Mouse (Mus musculus) stomach, embryonic 15.5 days (tissue): ENCODE results near the gene Rdm1. TPM values are rescaled to one million over a fixed set of nuclear protein-coding genes. Genes with fewer than 3 reads are reported as not detected.

Source experiments
- ATAC-seq: fragments of 200-750 bp; cut with Nextera tagmentation; 2 replicates; pipeline ENCODE4 v1.8.0; 2017; ENCODE audit warnings: low read depth, moderate number of reproducible peaks, moderate TSS enrichment; ENCODE audit not compliant: insufficient read depth, low FRiP score
- H3K27ac ChIP-seq: fragments of 300-500 bp; sonication (generic); 2 replicates; pipeline ENCODE4 v1.5.1; 2015; ENCODE audit warnings: mild to moderate bottlenecking, inconsistent platforms
- H3K27me3 ChIP-seq: fragments of 300-500 bp; sonication (generic); replicated peaks from 2 replicates; pipeline ENCODE4 v1.6.1; 2015; ENCODE audit warnings: inconsistent platforms
- H3K36me3 ChIP-seq: fragments of 300-500 bp; sonication (generic); 2 replicates; pipeline ENCODE4 v1.6.1; 2015; ENCODE audit warnings: inconsistent platforms
- H3K4me1 ChIP-seq: fragments of 300-500 bp; sonication (generic); 2 replicates; pipeline ENCODE4 v1.6.1; 2015; ENCODE audit warnings: inconsistent platforms
- H3K4me2 ChIP-seq: fragments of 300-500 bp; sonication (generic); 2 replicates; pipeline ENCODE4 v1.6.1; 2015; ENCODE audit warnings: mild to moderate bottlenecking, inconsistent platforms
- H3K4me3 ChIP-seq: fragments of 300-500 bp; sonication (generic); replicated peaks from 2 replicates; pipeline ENCODE4 v1.5.1; 2015; ENCODE audit warnings: inconsistent platforms
- H3K9ac ChIP-seq: fragments of 300-500 bp; sonication (generic); 2 replicates; pipeline ENCODE4 v1.6.1; 2015; ENCODE audit warnings: inconsistent platforms
- H3K9me3 ChIP-seq: fragments of 300-500 bp; sonication (generic); 2 replicates; pipeline ENCODE4 v1.6.1; 2016; ENCODE audit warnings: inconsistent platforms
- WGBS: fragments of 180-500 bp; shearing (Covaris S2); methylation state at CpG from one replicate; pipeline ENCODE4 v1.1.7; 2015; 5-methylcytosine and 5-hydroxymethylcytosine counted together
- polyA plus RNA-seq: library from polyadenylated mRNA; unstranded; fragments of >200 nt; fragmentation: Nextera tagmentation; extraction: Ambion mirVana; gene quantifications from 2 replicates; pipeline ENCODE4 v1.2.1, GENCODE M21; 2015

Gene Rdm1
- polyA plus RNA-seq, 1 experiment from 2014 or later = 37.6 TPM

- H3K4me3 ChIP-seq = no peak overlapping the region
- no peak overlapping the region for H3K9ac ChIP-seq
- 52% methylated on average over 11 of the region's 11 CpGs for WGBS
Measured at GRCm38 (mm10) chr11:101663229-101664027, 36.4 kb downstream of the Rdm1 start.

GRCm38 (mm10) chr11:101664825-101665635 is 38.0 kb downstream of the Rdm1 start, which contains the start of gene Arl4d:
TSS of gene Arl4d (plus strand) at chr11:101665541.
- no peaks in the 10 kb centered on the region for H3K36me3 ChIP-seq
- peak within 1 kb of the TSS; percentile 92 for H3K4me2 ChIP-seq
- peak; percentile 88 for ATAC-seq
- no peaks in the 10 kb centered on the region for H3K9me3 ChIP-seq
- peak within 1 kb of the TSS; percentile 63 for H3K4me3 ChIP-seq
- no peaks in the 10 kb centered on the region for H3K27me3 ChIP-seq
- H3K4me1 ChIP-seq = peaks cover 23% of the 10 kb centered on the region
- peak within 1 kb of the TSS; percentile 89 for H3K27ac ChIP-seq
- peak within 1 kb of the TSS; percentile 55; the same call in 1 of the 2 replicates for H3K9ac ChIP-seq
- 6% methylated on average over 34 of the region's 34 CpGs for WGBS

More at GRCm38 (mm10) chr11:101663229-101664027, 36.4 kb downstream of the Rdm1 start:
- H3K9me3 ChIP-seq = no peaks in the 10 kb centered on the region
- ATAC-seq = no peak
- H3K4me2 ChIP-seq = no peak overlapping the region
- H3K27me3 ChIP-seq = no peaks in the 10 kb centered on the region
- peaks cover 19% of the 10 kb centered on the region for H3K4me1 ChIP-seq
- no peak overlapping the region for H3K27ac ChIP-seq
- H3K36me3 ChIP-seq = no peaks in the 10 kb centered on the region

DNA sequence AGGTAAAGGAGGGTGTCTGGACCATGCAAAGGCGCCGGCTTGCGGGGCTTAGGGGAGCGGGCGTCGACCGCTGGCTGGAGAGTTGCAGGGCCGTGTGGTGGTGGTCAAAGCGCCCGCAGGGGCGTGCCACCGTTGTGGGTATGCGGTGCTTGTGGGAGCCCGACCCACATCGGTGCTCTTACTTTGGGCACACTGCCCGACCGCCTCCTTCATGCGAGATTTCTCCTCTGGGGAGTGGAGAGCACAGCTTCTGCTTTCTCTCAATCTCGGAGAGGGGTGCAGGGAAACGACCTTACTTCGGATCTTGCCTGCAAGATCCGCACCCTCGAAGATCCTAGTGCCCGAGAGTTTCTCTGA is 38.6 kb downstream of the Rdm1 start:
- Histone ChIP-seq H3K27ac (peak overlapping the region; percentile 89), H3K9ac (peak overlapping the region; percentile 55; the same call in 1 of the 2 replicates), H3K4me1 (peaks cover 23% of the 10 kb centered on the region), H3K27me3 (no peaks in the 10 kb centered on the region), H3K9me3 (no peaks in the 10 kb centered on the region), H3K36me3 (no peaks in the 10 kb centered on the region), H3K4me3 (peak overlapping the region; percentile 63), H3K4me2 (peak overlapping the region; percentile 92)
- 1% methylated on average over 24 of the region's 24 CpGs for WGBS
- no peak for ATAC-seq

- H3K9me3 ChIP-seq = no peaks in the 10 kb centered on the region
- no peaks in the 10 kb centered on the region for H3K27me3 ChIP-seq
- WGBS = 68% methylated on average over 28 of the region's 28 CpGs
- ATAC-seq = no peak
- no peaks in the 10 kb centered on the region for H3K36me3 ChIP-seq
- H3K4me2 ChIP-seq = peak overlapping the region; percentile 92
- H3K4me1 ChIP-seq = peaks cover 23% of the 10 kb centered on the region
- H3K9ac ChIP-seq = peak overlapping the region; percentile 9; the same call in 1 of the 2 replicates
- no peak overlapping the region for H3K27ac ChIP-seq
- H3K4me3 ChIP-seq = peak overlapping the region; percentile 63
Measured at GRCm38 (mm10) chr11:101666626-101667345, 39.8 kb downstream of the Rdm1 start.

GRCm38 (mm10) chr11:101667871-101668532 is 41.0 kb downstream of the Rdm1 start:
- Histone ChIP-seq H3K27ac (peak overlapping the region; percentile 44; the same call in 1 of the 2 replicates), H3K4me3 (no peak overlapping the region), H3K27me3 (no peaks in the 10 kb centered on the region), H3K9me3 (no peaks in the 10 kb centered on the region), H3K4me1 (peaks cover 25% of the 10 kb centered on the region), H3K4me2 (peak overlapping the region; percentile 38), H3K36me3 (no peaks in the 10 kb centered on the region), H3K9ac (no peak overlapping the region)
- 74% methylated on average over 14 of the region's 14 CpGs for WGBS
- ATAC-seq = no peak

- 20% methylated on average over 13 of the region's 13 CpGs for WGBS
- Histone ChIP-seq H3K4me2 (peak overlapping the region; percentile 38), H3K9ac (no peak overlapping the region), H3K4me1 (peaks cover 31% of the 10 kb centered on the region), H3K27me3 (no peaks in the 10 kb centered on the region), H3K4me3 (no peak overlapping the region), H3K36me3 (no peaks in the 10 kb centered on the region), H3K27ac (peak overlapping the region; percentile 44; the same call in 1 of the 2 replicates), H3K9me3 (no peaks in the 10 kb centered on the region)
- ATAC-seq = peak; percentile 41; the same call in 1 of the 2 replicates
Measured at GRCm38 (mm10) chr11:101668546-101669261, 41.7 kb downstream of the Rdm1 start.

DNA sequence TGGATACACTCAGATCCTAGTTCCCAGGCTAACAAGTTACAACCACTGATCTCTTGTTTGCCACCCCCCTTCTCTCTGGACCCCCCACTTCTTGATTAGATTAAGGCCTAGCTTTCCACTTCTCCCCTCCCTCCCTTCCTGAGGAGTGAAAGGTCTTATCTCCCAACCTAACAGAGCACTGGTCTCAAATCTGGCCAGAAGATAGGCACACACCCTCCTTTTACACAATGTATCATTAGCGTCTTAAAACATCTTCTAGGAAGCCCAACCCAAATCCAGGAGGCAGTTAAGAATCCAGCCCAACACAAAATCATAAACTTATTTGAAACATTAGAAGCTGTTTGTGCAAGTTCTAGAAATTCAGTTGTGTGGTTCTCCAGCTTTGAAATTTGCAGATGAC is 43.3 kb downstream of the Rdm1 start:
- Histone ChIP-seq H3K4me2 (no peak overlapping the region), H3K27me3 (no peaks in the 10 kb centered on the region), H3K4me3 (no peak overlapping the region), H3K4me1 (peaks cover 32% of the 10 kb centered on the region), H3K27ac (no peak overlapping the region), H3K9ac (no peak overlapping the region), H3K9me3 (no peaks in the 10 kb centered on the region), H3K36me3 (no peaks in the 10 kb centered on the region)
- 59% methylated on average over 1 of the region's 1 CpGs for WGBS
- ATAC-seq = no peak

- no peak overlapping the region for H3K27ac ChIP-seq
- H3K36me3 ChIP-seq = no peaks in the 10 kb centered on the region
- H3K4me3 ChIP-seq = no peak overlapping the region
- H3K9me3 ChIP-seq = no peaks in the 10 kb centered on the region
- WGBS = 72% methylated on average over 4 of the region's 4 CpGs
- H3K4me2 ChIP-seq = no peak overlapping the region
- H3K4me1 ChIP-seq = peaks cover 27% of the 10 kb centered on the region
- ATAC-seq = no peak
- H3K27me3 ChIP-seq = no peaks in the 10 kb centered on the region
- no peak overlapping the region for H3K9ac ChIP-seq
Measured at GRCm38 (mm10) chr11:101671255-101671654, 44.3 kb downstream of the Rdm1 start.

GRCm38 (mm10) chr11:101673010-101673642 is 46.1 kb downstream of the Rdm1 start:
- WGBS = 21% methylated on average over 16 of the region's 16 CpGs
- peak overlapping the region; percentile 73; the same call in 1 of the 2 replicates for H3K27ac ChIP-seq
- H3K36me3 ChIP-seq = no peaks in the 10 kb centered on the region
- peak; percentile 53; the same call in 1 of the 2 replicates for ATAC-seq
- H3K4me1 ChIP-seq = peaks cover 16% of the 10 kb centered on the region
- no peaks in the 10 kb centered on the region for H3K9me3 ChIP-seq
- H3K9ac ChIP-seq = no peak overlapping the region
- peak overlapping the region; percentile 27 for H3K4me2 ChIP-seq
- H3K27me3 ChIP-seq = no peaks in the 10 kb centered on the region
- no peak overlapping the region for H3K4me3 ChIP-seq

DNA sequence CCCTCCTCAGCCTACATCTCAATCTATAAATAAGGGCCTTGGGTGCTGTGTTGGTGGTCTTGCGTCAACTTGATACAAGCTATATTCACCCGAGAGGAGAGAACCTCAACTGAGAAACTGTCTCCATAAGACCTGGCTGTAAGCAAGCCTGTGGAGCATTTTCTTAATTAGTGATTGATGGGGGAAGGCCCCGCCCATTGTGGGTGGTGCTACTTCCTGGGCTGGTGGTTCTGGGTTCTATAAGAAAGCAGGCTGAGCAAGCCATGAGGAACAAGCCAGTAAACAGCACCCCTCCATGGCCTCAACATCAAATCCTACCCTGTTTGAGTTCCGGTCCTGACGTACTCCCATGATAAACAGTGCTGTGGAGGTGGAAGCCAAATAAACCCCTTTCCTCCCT is 47.1 kb downstream of the Rdm1 start:
- Histone ChIP-seq H3K4me1 (peaks cover 9% of the 10 kb centered on the region; the same call in 1 of the 2 replicates), H3K4me2 (no peak overlapping the region), H3K36me3 (no peaks in the 10 kb centered on the region), H3K27me3 (no peaks in the 10 kb centered on the region), H3K9ac (no peak overlapping the region), H3K9me3 (no peaks in the 10 kb centered on the region), H3K4me3 (no peak overlapping the region), H3K27ac (no peak overlapping the region)
- 90% methylated on average over 5 of the region's 5 CpGs for WGBS
- ATAC-seq = no peak
